Mouse (Mus musculus): ENCODE results near the gene Stambp.

Gene Stambp

GRCm38 (mm10) chr6:83501524-83502310, 70.8 kb downstream of the Stambp start:
- no peak for DNase-seq (ENCODE audit: low spot score)

DNA sequence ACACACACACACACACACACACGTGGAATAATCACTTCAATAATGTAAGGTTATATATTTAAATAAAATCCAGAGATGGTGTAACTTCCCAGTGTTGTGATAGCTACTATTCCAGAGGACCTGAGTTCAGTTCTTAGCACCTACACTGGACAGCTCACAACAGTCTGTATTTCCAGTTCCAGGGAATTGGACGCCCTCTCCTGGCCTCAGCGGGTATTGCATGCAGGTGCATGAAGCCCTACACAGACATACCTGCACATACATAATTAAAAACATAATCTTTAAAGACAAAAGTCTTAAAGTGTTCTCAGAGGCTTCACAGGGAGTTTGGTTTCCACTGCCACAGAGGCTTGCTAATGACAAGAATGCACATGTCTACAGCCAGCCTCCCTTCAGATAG, 72.1 kb downstream of the Stambp start:
- DNase-seq (ENCODE audit: low spot score) = no peak

GRCm38 (mm10) chr6:83499078-83499477, 73.5 kb downstream of the Stambp start:
- no peak for DNase-seq (ENCODE audit: low spot score)

GRCm38 (mm10) chr6:83496753-83497710, 75.5 kb downstream of the Stambp start:
- peak; percentile 34 for DNase-seq (ENCODE audit: low spot score)

DNA sequence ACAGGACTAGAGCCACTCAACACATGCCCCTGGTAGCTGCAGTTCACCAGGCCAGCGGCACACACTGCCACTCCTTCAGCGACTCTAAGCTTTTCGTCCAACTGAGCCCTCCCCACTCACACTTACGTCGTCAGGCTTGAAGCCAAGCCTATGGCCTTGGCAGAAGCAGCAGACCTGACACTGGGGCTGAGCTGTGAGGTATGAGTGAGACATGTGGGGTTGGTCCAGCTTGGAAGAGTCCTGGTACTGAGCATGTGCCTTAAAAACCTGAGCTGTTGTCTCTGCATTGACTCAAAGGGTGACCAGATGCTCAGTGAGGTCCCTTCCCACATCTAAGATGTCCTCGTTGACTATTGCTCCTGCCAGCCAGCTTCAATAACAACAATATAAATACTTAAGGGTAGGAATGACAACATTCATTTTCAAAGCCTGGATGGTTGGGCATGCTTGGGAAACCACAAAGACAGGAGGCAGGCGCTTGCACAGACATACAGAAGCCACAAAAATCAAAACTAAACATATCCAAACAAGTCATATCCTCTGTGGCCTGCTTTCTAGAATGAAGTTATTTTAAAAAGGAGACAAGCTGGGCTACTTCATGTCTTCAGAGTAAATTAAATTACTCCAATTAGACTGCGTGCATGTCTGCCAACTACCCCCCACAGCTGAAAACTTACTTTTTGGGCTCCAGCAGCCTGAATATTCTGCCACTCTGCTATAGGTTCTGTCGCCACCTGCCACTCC, 76.3 kb downstream of the Stambp start:
- no peak for DNase-seq (ENCODE audit: low spot score)
